15 mouse cellular contexts compared by ENCODE assay signal in the genomic region with DNA sequence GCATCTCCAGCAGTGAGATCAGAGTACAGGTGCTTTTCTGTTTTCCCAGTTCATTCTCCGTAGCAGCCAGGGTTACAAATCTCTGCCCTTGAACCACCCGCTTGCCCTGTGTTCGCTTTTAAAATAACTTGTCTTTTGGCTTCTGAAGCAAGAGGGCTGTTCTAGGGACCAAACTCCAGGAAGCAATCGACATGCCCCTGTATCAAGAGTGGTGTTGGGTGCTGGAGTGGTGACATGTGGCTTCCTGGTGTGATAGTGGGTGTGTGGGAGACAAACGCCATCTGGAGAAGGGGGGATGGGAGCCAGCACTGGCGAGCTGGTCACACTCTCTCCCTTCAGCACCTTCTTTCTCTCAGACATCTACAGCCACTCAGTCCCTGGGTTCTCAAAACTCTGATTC.
DNase-seq lines count a peak whose midpoint lies in the region; ATAC-seq and TF ChIP-seq lines count a peak whose summit lies in the region.
"Had no signal": no experiment of that assay in that cellular context is flagged by ENCODE, and none has a peak within 500 bp of the region (broad histone marks: within the 10 kb centered on the region; RNA-seq: fewer than 3 reads in every experiment).

No protein-coding gene starts in this region.

- TF ChIP-seq CTCF in lung, postnatal 0 days (IDR thresholded peaks at IDR 0.05) = no peak
- no peak for TF ChIP-seq CTCF in left cerebral cortex, adult 2 months (IDR thresholded peaks at IDR 0.05)
- TF ChIP-seq CTCF in forebrain, postnatal 0 days (IDR thresholded peaks at IDR 0.05; ENCODE audit: low read depth) = no peak

- H3K9me3 ChIP-seq in heart, embryonic 10.5 days = peaks cover 3% of the 10 kb centered on the region; the same call in 1 of the 2 replicates
- no peaks in the 10 kb centered on the region for H3K9me3 ChIP-seq in lung, postnatal 0 days (ENCODE audit: low read length)
- 0 out of 2 replicates have a peak, but pooled peaks cover 4% of the 10 kb centered on the region for H3K9me3 ChIP-seq in forebrain, postnatal 0 days (ENCODE audit: low read length)
- H3K9me3 ChIP-seq: embryonic facial prominence, embryonic 12.5 days; midbrain, embryonic 13.5 days had no signal

- ATAC-seq in lung, postnatal 0 days = peak; percentile 88
- ATAC-seq in forebrain, postnatal 0 days = no peak
- ATAC-seq: midbrain, embryonic 13.5 days had no signal

- peaks cover 41% of the 10 kb centered on the region for H3K27me3 ChIP-seq in heart, embryonic 10.5 days (ENCODE audit: insufficient read depth, poor library complexity, severe bottlenecking)
- no peaks in the 10 kb centered on the region for H3K27me3 ChIP-seq in lung, postnatal 0 days (replicated peaks; ENCODE audit: insufficient read depth, low read length)
- H3K27me3 ChIP-seq in forebrain, postnatal 0 days (ENCODE audit: insufficient read depth, low read length) = 0 out of 2 replicates have a peak, but pooled peaks cover 1% of the 10 kb centered on the region

- H3K4me3 ChIP-seq in heart, embryonic 10.5 days = no peak overlapping the region
- H3K4me3 ChIP-seq in lung, postnatal 0 days (ENCODE audit: low read depth, low read length) = no peak overlapping the region
- H3K4me3 ChIP-seq in left cerebral cortex, adult 2 months = no peak overlapping the region
- H3K4me3 ChIP-seq in forebrain, postnatal 0 days (ENCODE audit: low read depth, low read length) = no peak overlapping the region
- H3K4me3 ChIP-seq: embryonic facial prominence, embryonic 12.5 days; midbrain, embryonic 13.5 days had no signal

- peak overlapping the region; percentile 29; the same call in 1 of the 2 replicates for H3K27ac ChIP-seq in heart, embryonic 10.5 days
- no peak overlapping the region for H3K27ac ChIP-seq in lung, postnatal 0 days (ENCODE audit: low read length)
- H3K27ac ChIP-seq in left cerebral cortex, adult 2 months = no peak overlapping the region
- no peak overlapping the region for H3K27ac ChIP-seq in forebrain, postnatal 0 days (ENCODE audit: low read depth, low read length)
- H3K27ac ChIP-seq: embryonic facial prominence, embryonic 12.5 days; kidney, postnatal 0 days; macrophage; midbrain, embryonic 13.5 days had no signal

- no peak overlapping the region for H3K9ac ChIP-seq in lung, postnatal 0 days (replicated peaks; ENCODE audit: low read depth)
- H3K9ac ChIP-seq in forebrain, postnatal 0 days = no peak overlapping the region
- H3K9ac ChIP-seq: embryonic facial prominence, embryonic 12.5 days; midbrain, embryonic 13.5 days had no signal

- WGBS in heart, embryonic 10.5 days = 9% methylated on average over 6 of the region's 6 CpGs
- WGBS in lung, postnatal 0 days = 29% methylated on average over 6 of the region's 6 CpGs
- WGBS in forebrain, postnatal 0 days = 83% methylated on average over 6 of the region's 6 CpGs

- intact Hi-C loops in heart, postnatal 14 days (cut with DNase I) = no loop called here
- intact Hi-C loops in left cerebral cortex, adult 2 months (cut with DNase I) = no loop called here

- H3K36me3 ChIP-seq in heart, embryonic 10.5 days = no peaks in the 10 kb centered on the region
- no peaks in the 10 kb centered on the region for H3K36me3 ChIP-seq in lung, postnatal 0 days (ENCODE audit: insufficient read depth, low read length)
- H3K36me3 ChIP-seq in forebrain, postnatal 0 days (ENCODE audit: insufficient read depth) = no peaks in the 10 kb centered on the region
- H3K36me3 ChIP-seq: embryonic facial prominence, embryonic 12.5 days; midbrain, embryonic 13.5 days had no signal

- H3K4me1 ChIP-seq in heart, embryonic 10.5 days = peaks cover 52% of the 10 kb centered on the region
- H3K4me1 ChIP-seq in lung, postnatal 0 days (ENCODE audit: insufficient read depth, low read depth, low read length) = peaks cover 8% of the 10 kb centered on the region; the same call in 1 of the 2 replicates
- H3K4me1 ChIP-seq in forebrain, postnatal 0 days (ENCODE audit: insufficient read depth) = no peaks in the 10 kb centered on the region; the same call in 1 of the 2 replicates

- H3K4me2 ChIP-seq in lung, postnatal 0 days (replicated peaks; ENCODE audit: low read depth, low read length) = no peak overlapping the region; the same call in 1 of the 2 replicates
- H3K4me2 ChIP-seq in forebrain, postnatal 0 days (ENCODE audit: low read depth) = no peak overlapping the region
- H3K4me2 ChIP-seq: embryonic facial prominence, embryonic 12.5 days; midbrain, embryonic 13.5 days had no signal

- TF ChIP-seq EP300 in lung, postnatal 0 days (IDR thresholded peaks at IDR 0.05) = no peak

- peak; percentile 67 to 84 for DNase-seq in heart, adult 18-20 months
- peak; percentile 95 for DNase-seq in heart, embryonic 10.5 days (ENCODE audit: low spot score)
- peak; percentile 45 to 75 for DNase-seq in heart, postnatal 14 days
- peak; percentile 72 for DNase-seq in lung, postnatal 0 days (ENCODE audit: low spot score)
- no peak for DNase-seq in spleen, postnatal 14 days (ENCODE audit: low spot score in 2 of 2)
- DNase-seq in left cerebral cortex, adult 2 months (ENCODE audit: extremely low spot score in 1 of 2, low spot score in 2 of 2) = no peak
- DNase-seq in forebrain, postnatal 0 days = no peak
- DNase-seq: adrenal gland, adult 2 months; cerebellum, adult 11 months; right cerebral cortex, postnatal 14 days; thymus, adult 18-20 months had no signal

Comparison
In these comparisons a context has a peak if more than half of its experiments do, and no peak if none do; other contexts are left out.
1. DNase-seq: peak in heart, adult 18-20 months (2 of 2), heart, embryonic 10.5 days (single experiment), heart, postnatal 14 days (2 of 2) and lung, postnatal 0 days (single experiment); none in spleen, postnatal 14 days (0 of 2), left cerebral cortex, adult 2 months (0 of 2) and forebrain, postnatal 0 days (single experiment).